Mouse (Mus musculus) erythroblast, adult 5-6 weeks (primary cell): ENCODE measurements around the gene Olfr1385. TPM values are rescaled to one million over a fixed set of nuclear protein-coding genes. Genes with fewer than 3 reads are reported as not detected.
"Not testable (repeated sequence)": the region's sequence is repeated elsewhere in the genome, so short reads cannot be mapped to it uniquely, and the experiment has no call there.

ENCODE experiments used
- ATAC-seq: replicated peaks from 2 replicates; pipeline ENCODE4 v1.8.0; 2016; ENCODE audit warnings: moderate number of reproducible peaks, mild to moderate bottlenecking, moderate TSS enrichment, inconsistent platforms; ENCODE audit not compliant: poor library complexity, low FRiP score, severe bottlenecking
- total RNA-seq, 2 experiments: library from RNA; stranded (forward) in 1 of 2; stranded (reverse) in 1 of 2; fragments of 150-400 nt in 1 of 2; fragments of 200-764, 138-1000 nt in 1 of 2; gene quantifications; 2 replicates each; pipeline versions ENCODE4 v1.2.3 to v1.2.4; 2015 to 2017; ENCODE audit warnings: low replicate concordance in 2 of 2

Gene Olfr1385
- not detected in 2 replicates for total RNA-seq (2015; ENCODE audit: low replicate concordance)
- not detected in 2 replicates for total RNA-seq (2017; ENCODE audit: low replicate concordance)

GRCm38 (mm10) chr11:49488770-49489169, at the start of gene Olfr1385:
TSS of gene Olfr1385 (plus strand) at chr11:49489070.
- not testable (repeated sequence) for ATAC-seq

- no peak for ATAC-seq
These were observed 33.8 kb upstream of the Olfr1385 start, which contains the start of gene Olfr1387 for GRCm38 (mm10) chr11:49455043-49455442. TSS of gene Olfr1387 (plus strand) at chr11:49455343.

- ATAC-seq = not testable (repeated sequence)
These were observed 24.1 kb upstream of the Olfr1385 start, which contains the start of gene Olfr1386 for GRCm38 (mm10) chr11:49464746-49465145. TSS of gene Olfr1386 (plus strand) at chr11:49465046.

GRCm38 (mm10) chr11:49485973-49486372, 2.9 kb upstream of the Olfr1385 start:
- ATAC-seq = no peak

GRCm38 (mm10) chr11:49518086-49518485, 29.2 kb downstream of the Olfr1385 start:
- no peak for ATAC-seq

- ATAC-seq = no peak
These were observed 30.5 kb downstream of the Olfr1385 start, which contains the start of gene Olfr1383 for GRCm38 (mm10) chr11:49519348-49519747. TSS of gene Olfr1383 (plus strand) at chr11:49519648.

GRCm38 (mm10) chr11:49527947-49528346, 39.1 kb downstream of the Olfr1385 start, which contains the start of gene Olfr1382:
TSS of gene Olfr1382 (plus strand) at chr11:49528247.
- ATAC-seq = no peak

- ATAC-seq = no peak
These were observed 43.9 kb downstream of the Olfr1385 start for GRCm38 (mm10) chr11:49532761-49533160.

GRCm38 (mm10) chr11:49536631-49537030, 47.8 kb downstream of the Olfr1385 start:
- not testable (repeated sequence) for ATAC-seq

GRCm38 (mm10) chr11:49543149-49543548, 54.3 kb downstream of the Olfr1385 start, which contains the start of gene Olfr1381:
TSS of gene Olfr1381 (plus strand) at chr11:49543449.
- not testable (repeated sequence) for ATAC-seq

Other genes starting within 250 kb of the Olfr1385 start
- gene Mgat1, start 244.9 kb upstream of the Olfr1385 start, total RNA-seq (2015; ENCODE audit: low replicate concordance) = 9.0 and 10.2 TPM in 2 replicates
- gene Mgat1, start 244.9 kb upstream of the Olfr1385 start, total RNA-seq (2017; ENCODE audit: low replicate concordance) = 11.4 and 17.0 TPM in 2 replicates
- gene Olfr1393, start 210.8 kb upstream of the Olfr1385 start, total RNA-seq (2015; ENCODE audit: low replicate concordance) = not detected in 2 replicates
- gene Olfr1393, start 210.8 kb upstream of the Olfr1385 start, total RNA-seq (2017; ENCODE audit: low replicate concordance) = not detected in 2 replicates
- not detected in 2 replicates for gene Olfr1392, start 203.8 kb upstream of the Olfr1385 start, total RNA-seq (2015; ENCODE audit: low replicate concordance)
- not detected in 2 replicates for gene Olfr1392, start 203.8 kb upstream of the Olfr1385 start, total RNA-seq (2017; ENCODE audit: low replicate concordance)
- gene Olfr10, start 184.3 kb upstream of the Olfr1385 start, total RNA-seq (2015; ENCODE audit: low replicate concordance) = not detected in 2 replicates
- not detected in 2 replicates for gene Olfr10, start 184.3 kb upstream of the Olfr1385 start, total RNA-seq (2017; ENCODE audit: low replicate concordance)
- not detected in 2 replicates for gene Olfr1391, start 166.3 kb upstream of the Olfr1385 start, total RNA-seq (2015; ENCODE audit: low replicate concordance)
- 0.34 TPM in 1 of 2 replicates, not detected in the other for gene Olfr1391, start 166.3 kb upstream of the Olfr1385 start, total RNA-seq (2017; ENCODE audit: low replicate concordance)
- not detected in 2 replicates for gene Olfr1390, start 153.9 kb upstream of the Olfr1385 start, total RNA-seq (2015; ENCODE audit: low replicate concordance)
- gene Olfr1390, start 153.9 kb upstream of the Olfr1385 start, total RNA-seq (2017; ENCODE audit: low replicate concordance) = 0.09 TPM in 1 of 2 replicates, not detected in the other
- gene Olfr1389, start 66.0 kb upstream of the Olfr1385 start, total RNA-seq (2015; ENCODE audit: low replicate concordance) = not detected in 2 replicates
- gene Olfr1389, start 66.0 kb upstream of the Olfr1385 start, total RNA-seq (2017; ENCODE audit: low replicate concordance) = not detected in 2 replicates
- 0.21 and 2.1 TPM in 2 replicates for gene Olfr1388, start 52.4 kb upstream of the Olfr1385 start, total RNA-seq (2015; ENCODE audit: low replicate concordance)
- 5.9 and 6.3 TPM in 2 replicates for gene Olfr1388, start 52.4 kb upstream of the Olfr1385 start, total RNA-seq (2017; ENCODE audit: low replicate concordance)
- gene Olfr1387, start 33.7 kb upstream of the Olfr1385 start, total RNA-seq (2015; ENCODE audit: low replicate concordance) = not detected in 2 replicates
- not detected in 2 replicates for gene Olfr1387, start 33.7 kb upstream of the Olfr1385 start, total RNA-seq (2017; ENCODE audit: low replicate concordance)
- gene Olfr1386, start 24.0 kb upstream of the Olfr1385 start, total RNA-seq (2015; ENCODE audit: low replicate concordance) = not detected in 2 replicates
- gene Olfr1386, start 24.0 kb upstream of the Olfr1385 start, total RNA-seq (2017; ENCODE audit: low replicate concordance) = not detected in 2 replicates
- gene Olfr1384, start 17.7 kb downstream of the Olfr1385 start, total RNA-seq (2015; ENCODE audit: low replicate concordance) = not detected in 2 replicates
- gene Olfr1384, start 17.7 kb downstream of the Olfr1385 start, total RNA-seq (2017; ENCODE audit: low replicate concordance) = not detected in 2 replicates
- gene Olfr1383, start 30.6 kb downstream of the Olfr1385 start, total RNA-seq (2015; ENCODE audit: low replicate concordance) = not detected in 2 replicates
- not detected in 2 replicates for gene Olfr1383, start 30.6 kb downstream of the Olfr1385 start, total RNA-seq (2017; ENCODE audit: low replicate concordance)
- gene Olfr1382, start 39.2 kb downstream of the Olfr1385 start, total RNA-seq (2015; ENCODE audit: low replicate concordance) = not detected in 2 replicates
- gene Olfr1382, start 39.2 kb downstream of the Olfr1385 start, total RNA-seq (2017; ENCODE audit: low replicate concordance) = not detected in 2 replicates
- gene Olfr1381, start 54.4 kb downstream of the Olfr1385 start, total RNA-seq (2015; ENCODE audit: low replicate concordance) = not detected in 2 replicates
- not detected in 2 replicates for gene Olfr1381, start 54.4 kb downstream of the Olfr1385 start, total RNA-seq (2017; ENCODE audit: low replicate concordance)
- not detected in 2 replicates for gene Olfr1380, start 67.8 kb downstream of the Olfr1385 start, total RNA-seq (2015; ENCODE audit: low replicate concordance)
- gene Olfr1380, start 67.8 kb downstream of the Olfr1385 start, total RNA-seq (2017; ENCODE audit: low replicate concordance) = not detected in 2 replicates
- not detected in 2 replicates for gene Flt4, start 120.2 kb downstream of the Olfr1385 start, total RNA-seq (2015; ENCODE audit: low replicate concordance)
- gene Flt4, start 120.2 kb downstream of the Olfr1385 start, total RNA-seq (2017; ENCODE audit: low replicate concordance) = not detected in 2 replicates
- gene Scgb3a1, start 174.5 kb downstream of the Olfr1385 start, total RNA-seq (2015; ENCODE audit: low replicate concordance) = not detected in 2 replicates
- not detected in 2 replicates for gene Scgb3a1, start 174.5 kb downstream of the Olfr1385 start, total RNA-seq (2017; ENCODE audit: low replicate concordance)
- gene Cnot6, start 223.7 kb downstream of the Olfr1385 start, total RNA-seq (2015; ENCODE audit: low replicate concordance) = 32.4 and 50.1 TPM in 2 replicates
- 40.0 and 52.0 TPM in 2 replicates for gene Cnot6, start 223.7 kb downstream of the Olfr1385 start, total RNA-seq (2017; ENCODE audit: low replicate concordance)